Mouse (Mus musculus) frontal cortex, adult 2 months (tissue): ENCODE data around the gene Zfp503. TPM values are rescaled to one million over a fixed set of nuclear protein-coding genes. Genes with fewer than 3 reads are reported as not detected.

ENCODE experiments used
- DNase-seq, 2 experiments: peaks; one replicate each; pipeline ENCODE4 v3.0.0; 2022; ENCODE audit warnings: low spot score in 1 of 2; ENCODE audit errors: extremely low spot score in 1 of 2
- polyA plus RNA-seq: library from polyadenylated mRNA; depleted of rRNA; stranded (reverse); fragments of >200 nt; gene quantifications from 2 replicates; pipeline ENCODE4 v1.2.3, GENCODE M21; 2012

The Zfp503 gene
- polyA plus RNA-seq, 1 experiment, result 1.4 TPM

- no peak for DNase-seq
Measured at GRCm38 (mm10) chr14:21993251-21994060, 4.1 kb upstream of the Zfp503 start.

GRCm38 (mm10) chr14:21992321-21992885 is 3.0 kb upstream of the Zfp503 start:
- DNase-seq, result no peak

DNA sequence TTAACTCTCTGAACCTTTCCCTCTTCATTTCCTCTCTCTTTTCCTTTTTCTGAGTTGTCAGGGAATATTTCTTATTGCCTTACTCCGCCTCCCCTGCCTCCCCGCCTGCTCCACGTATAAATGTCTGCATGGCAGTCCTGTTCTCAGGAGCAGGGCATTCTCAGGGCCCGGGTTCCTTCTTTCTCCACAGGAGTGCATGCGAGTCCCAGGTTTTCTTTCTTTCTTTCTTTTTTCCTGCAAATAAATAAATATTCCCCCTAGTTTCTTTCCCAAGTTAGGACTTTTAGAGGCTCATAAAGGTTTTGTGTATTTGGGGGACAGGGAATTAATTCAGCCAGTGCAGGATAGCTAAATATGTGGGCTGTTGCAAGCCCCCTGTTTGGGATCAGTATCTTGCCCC is 2.5 kb upstream of the Zfp503 start:
- no peak for DNase-seq

- no peak for DNase-seq
Measured at GRCm38 (mm10) chr14:21991251-21991780, 1.9 kb upstream of the Zfp503 start.

DNA sequence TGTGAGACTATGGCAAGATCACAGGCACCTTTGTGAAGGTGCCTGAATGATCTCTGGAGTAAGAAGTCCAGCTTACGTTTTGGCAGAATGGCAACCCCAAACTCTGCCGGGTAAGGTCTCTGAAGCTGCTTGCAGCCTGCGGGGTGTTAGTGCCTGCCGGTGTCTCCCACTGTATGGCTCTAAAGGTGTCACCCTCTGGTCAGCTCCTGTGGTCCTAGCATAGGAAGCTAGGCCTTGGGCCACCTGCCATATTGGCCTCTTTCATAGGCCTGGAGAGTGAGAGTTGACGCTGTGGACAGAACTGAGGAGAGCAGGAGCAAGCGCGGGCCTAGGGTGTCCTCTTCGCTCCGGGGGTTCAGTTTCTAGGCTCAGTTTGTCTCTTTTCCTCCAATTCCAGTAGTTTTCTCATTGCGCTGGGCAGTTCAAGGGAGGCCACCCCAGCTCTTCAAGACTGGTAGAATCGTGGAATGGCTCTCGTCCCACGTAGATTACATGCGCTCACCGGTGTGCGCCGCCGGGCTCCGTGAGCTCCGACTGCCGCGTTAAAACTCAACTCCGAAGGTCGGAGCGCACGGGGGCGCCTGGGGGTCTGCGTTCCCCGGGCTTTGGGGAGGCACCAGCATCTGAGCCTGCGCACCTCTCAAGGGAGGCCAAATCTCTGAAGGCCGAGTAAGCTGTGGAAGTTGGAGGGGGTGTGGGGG is 1.1 kb upstream of the Zfp503 start:
- no peak for DNase-seq

DNA sequence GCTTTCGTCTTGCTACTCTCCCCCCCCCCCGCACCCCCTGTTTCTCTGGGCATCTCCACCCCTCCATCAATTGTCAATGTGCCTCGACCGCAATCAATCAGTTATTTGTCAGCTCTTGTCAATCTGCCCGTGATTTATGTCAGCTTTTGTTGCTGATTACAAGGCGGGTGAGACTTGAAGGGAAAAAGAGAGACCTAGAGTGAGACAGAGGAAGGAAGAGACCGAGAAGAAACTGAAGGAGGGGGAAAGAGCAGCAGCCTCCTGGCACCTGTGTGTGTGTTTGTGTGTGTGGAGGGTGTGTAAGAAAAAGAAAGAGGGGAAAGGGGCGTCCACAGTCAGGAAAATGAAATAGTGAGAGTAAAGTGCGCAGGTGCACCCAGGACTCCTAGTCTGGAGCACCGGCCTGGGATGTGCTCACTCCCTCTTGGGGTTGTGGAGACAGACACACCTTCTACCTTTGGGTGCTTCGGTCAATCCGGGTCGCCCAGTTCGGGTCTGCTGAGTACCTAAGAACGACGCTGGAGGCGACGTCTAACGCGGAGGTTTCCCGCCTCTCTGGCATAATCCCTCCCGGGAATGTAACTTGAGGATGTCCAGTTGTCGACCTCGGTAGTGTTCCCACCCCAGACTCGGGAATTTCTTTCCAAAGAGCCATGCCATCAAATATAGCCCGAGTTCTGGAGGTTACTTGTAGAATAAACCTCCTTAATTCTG is 667 bp downstream of the Zfp503 start:
- no peak for DNase-seq

DNA sequence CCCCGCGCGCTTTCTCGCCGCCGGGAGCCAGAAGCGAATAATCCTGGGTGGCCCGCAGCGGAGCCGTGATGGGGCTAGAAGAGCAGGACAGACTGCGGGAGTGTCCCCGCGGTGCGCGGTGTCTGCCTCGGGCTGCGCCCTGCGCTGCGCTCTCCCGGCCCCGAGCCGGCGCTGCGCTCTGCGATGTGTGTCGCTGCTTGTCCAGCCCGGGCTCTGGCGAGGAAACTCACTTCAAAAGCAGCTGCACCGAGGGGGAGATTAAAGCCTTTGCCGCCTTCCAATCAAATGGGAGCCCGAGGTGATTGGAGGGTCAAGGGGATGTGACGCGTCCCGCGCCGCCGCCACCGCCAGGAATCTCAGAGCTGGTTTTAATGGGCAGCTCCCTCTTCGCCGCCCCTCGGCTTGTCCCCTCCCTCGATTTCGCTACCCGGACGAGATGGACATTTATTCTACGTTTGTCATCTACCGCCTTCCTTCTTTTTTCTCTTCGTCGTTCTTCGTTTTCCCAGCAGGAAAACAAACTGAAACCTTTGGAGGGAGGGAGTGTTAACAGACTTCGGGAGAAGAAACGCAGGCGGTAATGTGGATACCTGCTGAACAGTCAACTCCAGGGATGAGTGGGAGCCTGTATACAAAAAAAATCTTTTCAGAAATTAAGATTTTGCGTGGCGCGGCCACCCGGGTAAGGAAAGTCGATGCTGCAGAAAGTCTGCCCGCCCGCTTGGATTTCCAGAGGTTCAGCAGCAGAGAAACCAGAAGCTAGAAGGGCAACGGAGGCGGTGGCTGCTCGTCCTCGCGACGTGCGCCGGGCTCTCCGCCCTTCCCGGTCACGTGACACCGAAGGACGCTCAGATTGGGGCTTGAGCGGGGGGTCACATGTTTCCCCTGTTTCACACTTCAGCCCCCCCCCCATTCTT is 1.5 kb downstream of the Zfp503 start:
- DNase-seq, result peak; percentile 84 to 91

DNA sequence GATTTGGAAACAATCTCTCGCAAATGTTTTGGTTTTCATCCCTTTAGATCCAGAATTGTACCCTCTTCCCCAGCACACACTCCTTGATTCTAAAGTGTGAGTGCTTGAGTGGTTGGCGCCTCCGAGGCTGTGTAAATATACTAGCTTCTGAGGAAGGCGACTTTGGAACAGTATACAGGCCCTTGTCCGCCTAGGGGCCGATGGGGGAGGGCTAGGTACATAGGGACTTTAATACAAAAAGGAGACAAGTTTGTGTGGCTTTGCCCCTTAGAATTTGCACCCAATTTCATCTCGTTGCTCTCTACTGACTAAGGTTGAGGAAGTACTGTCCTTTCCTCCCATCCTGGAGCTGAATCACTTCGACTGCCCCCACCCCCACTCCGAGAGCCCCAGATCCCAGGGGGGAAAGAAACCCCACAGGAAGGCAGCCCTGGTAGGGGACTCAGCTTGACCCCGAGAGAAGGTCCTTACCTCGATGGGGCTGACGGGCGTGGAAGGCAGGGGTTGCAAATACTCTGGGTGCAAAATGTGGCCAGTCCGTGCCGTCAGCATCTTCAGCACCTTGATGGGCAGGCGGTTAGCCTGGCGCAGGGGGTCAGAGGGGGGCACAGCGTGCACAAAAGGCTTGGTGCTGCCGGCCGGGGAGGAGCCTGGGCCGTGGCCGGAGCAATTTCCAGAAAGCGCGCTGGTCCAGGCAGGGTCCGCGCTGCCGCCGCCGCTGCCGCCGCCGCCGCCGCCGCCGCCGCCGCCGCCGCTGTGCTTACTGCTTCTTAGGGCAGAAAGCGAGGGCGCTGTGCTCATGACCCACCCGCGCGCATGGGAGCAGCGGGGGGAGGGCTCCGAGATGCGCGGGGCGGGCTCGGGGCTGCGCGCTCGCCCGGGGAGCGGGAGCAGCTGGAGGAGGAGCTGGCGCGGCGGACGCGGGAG is 2.4 kb downstream of the Zfp503 start:
- DNase-seq, result no peak

DNA sequence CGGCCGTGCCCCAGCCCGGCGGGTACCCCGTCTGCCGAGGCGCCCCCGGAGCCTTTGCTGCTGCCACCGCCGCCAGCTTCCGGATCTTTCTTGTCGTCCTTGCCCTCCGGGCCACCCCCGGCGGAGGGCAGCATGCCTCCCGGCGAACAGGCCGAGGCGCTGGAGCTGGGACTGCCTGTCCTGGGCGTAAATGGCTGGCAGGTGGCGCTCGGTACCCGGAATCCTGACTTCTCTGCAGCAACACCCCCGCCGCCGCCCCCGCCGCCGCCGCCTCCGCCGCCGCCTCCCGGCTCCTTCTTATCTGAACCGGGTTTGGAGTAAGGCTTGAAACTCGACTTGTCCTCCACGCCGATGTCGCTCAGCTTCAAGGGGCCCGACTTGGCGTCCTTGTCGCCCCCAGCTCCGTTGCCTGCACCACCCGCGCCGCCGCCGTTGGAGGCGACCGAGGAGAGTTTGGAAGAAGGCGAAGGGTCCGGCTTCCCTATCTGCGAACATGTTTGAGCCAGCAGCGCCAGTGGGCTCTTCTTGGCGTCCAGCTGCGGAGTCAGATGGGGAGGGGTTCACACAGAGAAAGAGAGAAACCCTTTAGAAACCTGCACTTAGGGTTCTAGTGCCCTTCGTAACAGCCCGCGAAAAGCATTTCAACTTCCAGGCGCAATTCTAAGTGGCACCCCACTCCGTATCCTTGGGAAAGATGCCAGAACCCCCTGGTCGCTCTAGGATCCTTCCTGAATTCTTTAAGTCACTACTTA is 3.2 kb downstream of the Zfp503 start:
- peak; percentile 52 to 84 for DNase-seq

DNA sequence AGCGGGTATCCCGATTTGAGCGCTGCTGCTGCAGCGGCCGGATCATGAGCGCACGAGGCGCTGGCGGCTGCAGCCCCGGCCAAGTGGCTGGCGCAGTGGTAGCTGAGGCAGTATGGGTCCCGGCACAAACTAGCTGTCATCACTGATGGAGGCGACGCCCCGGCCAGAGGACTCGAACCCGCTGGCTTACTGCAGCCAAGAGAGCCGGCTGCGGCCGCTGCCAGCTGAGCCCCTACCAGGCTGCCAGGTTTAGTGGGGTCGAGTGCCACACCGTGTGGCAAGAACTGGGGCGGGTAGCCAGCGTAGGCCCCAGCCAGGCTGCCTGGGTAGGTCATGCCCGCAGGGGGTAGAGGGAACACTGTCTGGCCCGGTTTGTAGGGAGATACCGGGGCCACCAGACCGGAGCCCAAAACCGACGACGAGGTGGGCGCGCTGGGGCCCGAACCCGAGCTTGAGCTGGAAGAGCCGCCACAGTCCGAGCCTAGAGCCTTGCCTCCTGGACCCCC is 3.9 kb downstream of the Zfp503 start:
- DNase-seq, result no peak

DNA sequence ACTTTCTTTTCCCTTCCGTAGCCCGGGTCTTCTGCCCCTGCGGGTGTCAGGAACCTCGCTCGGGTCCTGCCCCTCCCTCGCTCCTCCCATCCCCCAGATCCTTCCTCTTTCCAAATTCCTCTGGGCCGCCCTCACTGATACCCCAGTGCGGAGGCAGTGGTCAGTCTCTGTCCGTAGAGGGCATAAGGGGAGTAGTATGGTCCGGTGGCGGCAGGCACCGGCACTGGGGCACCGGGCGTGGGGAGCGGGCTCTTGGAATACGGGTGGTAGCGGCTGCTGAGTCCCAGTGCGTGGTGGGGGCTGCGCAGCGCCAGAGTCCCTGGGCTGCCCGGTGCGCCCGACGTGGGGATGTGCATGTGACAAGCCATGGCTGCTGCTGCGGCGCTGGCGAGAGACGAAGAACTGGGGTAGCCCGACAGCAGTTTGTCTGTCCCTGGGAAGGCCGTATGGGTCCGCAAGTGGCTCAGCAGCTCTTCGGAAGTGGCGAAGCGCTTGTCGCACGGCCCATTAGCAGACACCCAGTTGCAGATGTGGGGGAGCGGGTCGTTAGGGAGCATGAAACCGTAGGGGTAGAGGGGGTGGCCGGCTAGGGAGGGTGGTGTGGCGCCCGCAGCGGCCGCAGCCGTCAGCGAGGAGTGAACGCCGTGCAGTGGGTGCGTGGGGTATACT is 4.5 kb downstream of the Zfp503 start:
- no peak for DNase-seq

- DNase-seq, result no peak
Measured at GRCm38 (mm10) chr14:21983950-21984730, 5.3 kb downstream of the Zfp503 start.

DNA sequence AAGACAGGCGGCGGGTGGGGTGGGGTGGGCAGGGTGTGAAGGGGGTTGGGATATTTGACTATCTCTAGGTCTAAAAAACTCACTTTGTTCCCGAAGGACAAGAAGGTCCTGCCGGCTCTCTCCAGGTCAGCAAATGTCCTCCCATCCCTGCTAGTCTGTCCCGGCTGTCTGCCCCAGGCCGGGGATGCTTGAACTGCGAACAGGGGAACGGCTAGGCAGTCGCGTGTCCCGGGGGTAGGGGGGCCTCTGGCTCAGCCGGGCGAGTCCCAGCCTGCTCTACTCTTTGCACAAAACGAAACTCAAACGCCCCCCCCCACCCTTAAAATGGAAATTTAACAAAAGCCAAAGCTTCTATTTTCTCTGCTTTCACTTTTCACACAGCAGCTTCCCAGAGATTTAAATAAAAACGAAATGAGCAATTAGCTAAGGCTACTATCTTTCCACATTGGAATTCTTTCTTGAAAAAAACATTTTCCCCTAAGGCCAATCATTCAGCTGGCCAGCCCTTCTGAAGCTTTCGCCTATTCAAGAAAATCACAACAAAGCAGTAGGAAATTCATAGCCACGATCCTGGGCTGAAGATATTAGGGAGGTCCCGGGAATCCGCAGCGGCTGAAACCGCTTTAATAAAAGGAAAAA is 6.0 kb downstream of the Zfp503 start:
- DNase-seq, result no peak

DNA sequence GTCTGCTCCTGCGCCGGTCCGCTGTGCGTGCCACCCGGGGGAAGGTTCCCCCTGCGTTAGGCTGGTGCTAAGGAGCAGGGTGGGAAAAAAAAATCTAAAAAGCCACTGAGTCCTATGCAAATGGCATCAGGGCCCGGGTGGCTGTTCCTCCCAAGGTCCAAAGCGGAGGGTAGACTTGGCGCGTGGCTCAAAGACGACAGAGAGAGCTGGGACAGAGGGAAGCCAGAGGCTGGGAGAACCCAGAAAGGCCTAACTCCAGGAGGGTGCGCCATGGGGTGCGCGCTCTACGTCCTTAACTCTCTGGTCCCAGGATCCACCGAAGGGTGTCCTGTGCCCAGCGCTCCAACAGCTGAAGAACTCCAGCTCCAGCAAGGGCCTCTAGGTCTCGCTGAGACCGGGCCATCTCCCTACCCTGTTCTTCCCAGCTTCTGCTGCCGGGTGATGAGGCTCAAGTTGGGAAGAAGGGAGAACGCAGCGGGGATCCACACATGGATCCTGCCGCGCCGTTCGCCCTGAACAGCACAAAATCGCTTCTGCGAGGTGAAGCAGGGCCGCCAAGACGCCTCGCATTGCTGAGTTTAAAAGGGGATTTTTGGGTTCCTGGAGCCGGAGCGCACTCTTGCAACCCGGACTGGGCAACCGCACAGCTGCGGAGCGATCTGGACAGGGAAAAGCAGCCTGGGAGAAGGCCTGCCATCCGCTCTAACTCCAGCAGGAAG is 6.7 kb downstream of the Zfp503 start:
- no peak for DNase-seq

DNA sequence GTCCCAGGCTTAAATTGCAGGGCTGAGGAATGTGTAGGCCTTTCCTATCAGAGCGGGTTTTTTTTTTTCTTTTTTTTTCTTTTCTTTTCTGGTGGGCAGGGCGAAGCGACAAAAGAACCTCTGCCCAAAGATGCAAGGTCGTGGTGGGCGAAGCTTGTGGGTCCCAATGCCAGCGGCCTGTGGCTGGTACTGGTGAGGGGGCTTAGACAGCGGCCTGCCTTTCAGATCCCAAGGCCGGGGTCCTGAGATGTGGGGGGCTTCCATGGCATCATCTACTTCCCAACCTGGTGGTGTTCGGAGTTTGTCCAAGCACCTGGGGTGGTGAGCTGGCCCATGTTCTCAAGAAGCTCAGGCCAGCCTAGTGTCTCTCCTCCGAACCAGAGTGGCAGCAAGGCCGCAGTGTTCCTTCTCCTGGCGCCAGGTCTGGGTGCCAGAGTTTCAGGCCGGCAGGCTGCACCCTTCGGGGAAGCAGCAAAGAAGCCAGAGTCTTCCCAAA is 7.3 kb downstream of the Zfp503 start:
- DNase-seq, result no peak
